11 mouse cellular contexts compared by ENCODE assay signal in the genomic region with DNA sequence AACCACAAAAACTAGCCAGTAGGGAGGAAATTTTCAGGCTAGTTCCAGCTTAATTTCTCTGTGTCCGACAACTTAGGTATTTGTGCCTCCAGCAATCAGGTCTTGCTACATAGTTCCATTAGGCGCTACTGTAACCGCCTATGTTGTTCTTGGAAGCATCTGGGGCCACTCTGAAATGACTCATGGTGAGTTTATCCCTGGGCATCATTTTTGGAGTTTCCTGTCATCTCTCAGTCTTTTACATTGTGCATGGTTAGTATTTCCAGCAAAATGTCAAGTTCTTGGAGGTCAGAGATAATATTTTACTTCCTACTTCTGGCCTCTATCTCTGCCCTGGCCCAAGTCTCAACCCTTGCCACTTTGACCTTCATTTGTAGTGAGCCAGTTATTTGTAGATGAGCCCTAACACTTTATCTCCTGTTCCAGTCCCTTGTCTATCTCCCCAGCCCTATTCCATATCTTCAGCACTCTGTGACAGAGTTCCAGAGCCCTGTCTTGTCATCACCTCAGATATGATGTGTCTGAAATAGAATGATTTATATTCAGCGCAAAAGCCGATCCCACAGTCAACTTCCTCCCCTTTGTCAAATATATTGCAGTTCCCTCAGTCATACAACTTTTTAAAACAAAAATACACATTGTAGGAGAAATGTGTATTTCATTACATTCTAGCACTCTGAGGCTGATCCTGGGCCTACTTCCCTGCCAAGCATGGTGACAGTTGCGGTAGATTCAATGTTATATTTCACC. TPM values are rescaled to one million over a fixed set of nuclear protein-coding genes. Genes with fewer than 3 reads are reported as not detected.
DNase-seq lines count a peak whose midpoint lies in the region.
"Had no signal": no experiment of that assay in that cellular context is flagged by ENCODE, and none has a peak within 500 bp of the region (broad histone marks: within the 10 kb centered on the region; RNA-seq: fewer than 3 reads in every experiment).

No protein-coding gene starts in this region.

- no peaks in the 10 kb centered on the region for H3K9me3 ChIP-seq in heart, embryonic 10.5 days
- H3K9me3 ChIP-seq: midbrain, embryonic 10.5 days had no signal

- H3K27me3 ChIP-seq in heart, embryonic 10.5 days (ENCODE audit: insufficient read depth, poor library complexity, severe bottlenecking) = no peaks in the 10 kb centered on the region

- peak overlapping the region; percentile 59; the same call in 1 of the 2 replicates for H3K27ac ChIP-seq in heart, embryonic 10.5 days
- H3K27ac ChIP-seq: midbrain, embryonic 10.5 days had no signal

- peaks cover 47% of the 10 kb centered on the region for H3K4me1 ChIP-seq in heart, embryonic 10.5 days
- H3K4me1 ChIP-seq: midbrain, embryonic 10.5 days had no signal

- 36% methylated on average over 6 of the region's 6 CpGs for WGBS in heart, embryonic 10.5 days

- intact Hi-C loops in gastrocnemius, postnatal 36 days (cut with DNase I) = no loop called here

- no peaks in the 10 kb centered on the region for H3K36me3 ChIP-seq in heart, embryonic 10.5 days
- H3K36me3 ChIP-seq: midbrain, embryonic 10.5 days had no signal

- peak; percentile 34 for DNase-seq in adrenal gland, postnatal 14 days
- no peak for DNase-seq in adrenal gland, postnatal 4 days (ENCODE audit: low spot score in 2 of 2)
- peak; percentile 50 for DNase-seq in right cerebral cortex, adult 18-20 months
- no peak for DNase-seq in right cerebral cortex, postnatal 10 days (ENCODE audit: low spot score in 2 of 2)
- DNase-seq in heart, embryonic 10.5 days (ENCODE audit: low spot score) = no peak
- DNase-seq in thymus, postnatal 4 days = no peak
- no peak for DNase-seq in layer of hippocampus, postnatal 14 days (ENCODE audit: low spot score in 2 of 2)
- no peak for DNase-seq in gastrocnemius, postnatal 36 days
- DNase-seq: cerebellum, postnatal 14 days had no signal

- H3K4me3 ChIP-seq in heart, embryonic 10.5 days = no peak overlapping the region
- H3K4me3 ChIP-seq: midbrain, embryonic 10.5 days had no signal

RNA-seq across cellular contexts. Expression of a gene that starts 16.8 kb away (rescaled TPM):
- total RNA-seq in adrenal gland, postnatal 14 days (2021) = 1.1 and 17.9 TPM in 2 replicates
- 1 to 10 TPM; 2.0 to 9.2 TPM for total RNA-seq in adrenal gland, postnatal 4 days (2021)
- polyA plus RNA-seq in heart, embryonic 10.5 days (2016; fragmentation: Nextera tagmentation; extraction: Ambion mirVana) = 0.47 and 0.57 TPM in 2 replicates
- 10 to 100 TPM; 10.1 to 16.6 TPM for total RNA-seq in layer of hippocampus, postnatal 14 days (2021)
- total RNA-seq in gastrocnemius, postnatal 36 days (2021) = not detected
- total RNA-seq: gastrocnemius, adult 8-10 months had no signal
- polyA plus RNA-seq: midbrain, embryonic 10.5 days had no signal

Comparison
In these comparisons a context has a peak if more than half of its experiments do, and no peak if none do; other contexts are left out.
1. DNase-seq: peak in adrenal gland, postnatal 14 days (single experiment) and right cerebral cortex, adult 18-20 months (single experiment); none in adrenal gland, postnatal 4 days (0 of 2), right cerebral cortex, postnatal 10 days (0 of 2), heart, embryonic 10.5 days (single experiment), thymus, postnatal 4 days (single experiment), layer of hippocampus, postnatal 14 days (0 of 2) and gastrocnemius, postnatal 36 days (0 of 2).